Mouse (Mus musculus): ENCODE data around the gene Clip4.
"Not testable (repeated sequence)": the region's sequence is repeated elsewhere in the genome, so short reads cannot be mapped to it uniquely, and the experiment has no call there.

The Clip4 gene

GRCm38 (mm10) chr17:71768173-71768572 is at the start of gene Clip4:
Gene Clip4, plus strand, starts transcription at chr17:71768473.
- not testable (repeated sequence) for DNase-seq

- peak; percentile 83 to 88 for DNase-seq
These were observed 47.8 kb upstream of the Clip4 start for GRCm38 (mm10) chr17:71720434-71720833.

DNA sequence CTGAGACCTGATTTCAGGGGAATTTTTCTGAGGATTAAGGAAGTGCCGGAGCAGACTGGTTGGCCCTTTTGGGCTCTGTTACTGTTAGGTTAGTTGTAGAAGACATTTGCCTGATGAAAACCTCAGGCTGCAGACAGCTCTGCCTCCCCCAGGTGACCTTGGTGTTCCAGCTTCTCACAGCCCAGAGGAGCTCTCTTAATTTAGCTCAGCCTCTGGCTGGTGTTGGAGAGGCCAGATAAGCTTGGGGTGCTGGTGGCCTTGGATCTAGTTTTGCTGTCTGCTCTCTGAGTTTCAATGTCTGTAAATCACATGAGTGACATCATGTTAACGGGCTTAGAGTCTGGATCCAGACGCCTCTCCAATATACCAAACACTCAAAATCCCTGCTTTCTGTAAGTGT is 47.3 kb upstream of the Clip4 start:
- no peak for DNase-seq

DNA sequence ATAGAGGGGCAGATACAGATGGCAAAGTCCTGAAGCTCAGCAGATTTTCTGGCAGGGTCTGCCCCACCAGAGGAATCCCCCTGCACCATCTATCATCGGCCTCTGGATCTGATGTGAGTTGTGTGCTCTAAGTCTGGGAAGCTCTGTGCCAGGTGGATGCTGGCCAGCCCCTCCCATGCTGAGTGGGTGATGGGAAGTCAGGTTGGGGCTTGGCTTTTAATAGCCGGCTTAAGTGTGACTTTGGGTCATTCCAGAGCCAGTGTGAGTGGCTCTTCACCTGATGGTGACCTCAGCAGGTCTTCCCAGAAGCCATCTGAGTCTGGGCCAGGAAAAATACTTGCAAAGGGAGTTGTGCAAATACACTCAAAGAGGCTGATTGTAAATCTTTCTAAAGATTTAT is 37.6 kb upstream of the Clip4 start:
- peak; percentile 71 to 88 for DNase-seq

- DNase-seq: no peak
These were observed 31.8 kb upstream of the Clip4 start for GRCm38 (mm10) chr17:71736442-71736841.

DNA sequence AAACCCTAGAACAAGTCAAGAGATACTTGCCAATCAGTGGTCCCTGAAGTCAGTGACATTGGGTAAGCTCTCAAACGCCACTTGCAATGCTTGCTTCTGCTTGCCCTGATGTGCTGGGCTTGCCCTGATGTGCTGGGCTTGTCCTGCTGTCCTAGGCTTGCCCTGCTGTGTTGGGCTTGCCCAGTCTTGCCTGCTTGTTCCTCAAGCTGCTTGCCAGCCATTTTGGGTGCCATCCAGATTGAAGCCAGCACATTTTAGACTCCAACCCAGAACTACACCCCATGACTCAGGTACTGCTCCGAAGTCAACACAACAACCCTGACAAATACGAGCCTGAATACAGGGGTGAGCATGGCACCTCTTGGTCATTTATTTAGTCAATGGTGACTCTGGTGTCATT is 26.1 kb upstream of the Clip4 start:
- DNase-seq: no peak

GRCm38 (mm10) chr17:71742935-71743334 is 25.3 kb upstream of the Clip4 start:
- DNase-seq: no peak

DNA sequence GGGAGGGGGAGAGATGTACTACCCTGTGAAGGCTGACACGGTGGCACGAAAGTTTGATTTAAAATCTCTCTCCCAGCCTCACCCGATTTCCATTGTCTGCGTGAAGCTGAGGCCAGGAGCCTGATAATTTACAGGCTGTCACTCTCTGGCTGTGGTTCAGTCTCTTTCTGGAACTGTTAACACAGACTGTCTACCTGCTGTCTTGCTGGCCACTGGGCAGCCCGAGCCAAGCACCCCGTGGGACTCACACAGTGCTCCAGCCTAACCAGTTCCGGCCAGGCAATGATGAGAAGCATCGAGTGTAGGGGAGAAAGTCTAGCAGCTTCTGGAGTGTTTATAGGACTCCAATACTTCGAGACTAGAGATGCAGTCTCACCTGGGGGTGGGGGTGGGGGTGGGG is 22.2 kb upstream of the Clip4 start:
- DNase-seq: peak; percentile 82 to 89

DNA sequence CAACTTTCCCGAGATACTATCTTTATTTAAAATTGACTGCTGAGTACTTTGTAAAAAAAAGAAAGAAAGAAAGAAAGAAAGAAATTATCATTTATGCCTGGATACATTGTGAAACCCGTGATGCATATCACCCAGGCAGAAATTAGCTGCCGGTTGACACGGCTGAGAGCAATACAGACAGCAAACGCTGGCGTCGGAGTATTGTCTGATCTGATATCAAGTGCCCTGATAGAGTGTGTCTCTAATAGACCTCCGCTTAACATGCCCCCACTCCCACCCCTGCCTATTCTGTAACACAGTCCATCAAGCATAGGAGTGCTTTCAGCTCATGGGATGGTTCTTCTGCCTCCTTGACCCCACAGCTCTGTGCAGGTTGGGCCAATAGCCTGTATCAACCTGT is 20.7 kb upstream of the Clip4 start:
- no peak for DNase-seq

DNA sequence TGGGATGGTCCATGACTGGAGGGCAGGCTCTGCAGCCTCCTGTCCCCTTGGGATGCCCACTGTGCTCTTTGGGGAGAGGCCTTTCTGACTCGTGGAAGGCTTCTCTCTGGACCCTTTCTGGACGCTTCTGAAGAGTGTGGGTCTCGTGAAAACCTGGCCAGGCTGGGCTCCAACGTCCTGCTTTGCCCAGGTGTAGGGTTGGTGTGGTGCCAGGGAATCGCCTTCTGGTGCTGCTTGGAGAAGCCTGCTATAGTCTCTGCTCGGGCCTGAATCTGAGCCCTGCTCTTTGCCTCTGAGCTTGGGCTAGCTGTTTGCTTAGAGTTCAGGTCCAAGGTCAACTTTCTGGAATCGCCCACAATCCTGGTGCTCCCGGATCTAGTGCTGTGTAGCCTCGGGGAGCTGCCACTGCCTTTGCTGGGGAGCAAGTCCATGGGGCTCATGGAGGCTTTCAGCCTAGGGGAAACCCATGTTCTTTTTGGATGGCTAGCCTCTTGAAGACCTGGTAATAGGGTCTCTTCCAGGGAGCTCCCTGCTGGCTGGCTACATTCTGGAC is 18.6 kb upstream of the Clip4 start:
- peak; percentile 87 to 89 for DNase-seq

DNA sequence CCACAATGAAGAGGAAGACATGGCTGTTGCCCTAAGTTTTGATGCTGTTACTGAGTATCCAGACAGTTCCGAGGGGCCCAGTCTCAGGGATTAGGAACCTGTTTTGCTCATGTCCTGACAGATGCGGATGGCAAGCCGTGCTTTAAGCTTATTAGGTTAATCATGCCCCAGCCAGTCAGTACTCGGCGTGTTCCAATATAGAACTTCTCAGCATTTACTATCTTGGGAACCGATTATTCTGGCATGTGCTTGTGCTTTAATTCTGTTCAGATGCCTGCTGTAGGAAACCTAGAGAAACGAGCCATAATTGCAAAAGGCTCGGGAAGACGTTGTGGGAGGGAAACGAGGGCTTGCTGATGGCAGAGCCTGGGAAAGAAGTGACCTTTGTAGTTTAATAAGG is 15.4 kb upstream of the Clip4 start, which contains the start of gene Pcare:
TSS of gene Pcare (minus strand) at position 64 of the 400 bp plus-strand sequence.
- no peak for DNase-seq

DNA sequence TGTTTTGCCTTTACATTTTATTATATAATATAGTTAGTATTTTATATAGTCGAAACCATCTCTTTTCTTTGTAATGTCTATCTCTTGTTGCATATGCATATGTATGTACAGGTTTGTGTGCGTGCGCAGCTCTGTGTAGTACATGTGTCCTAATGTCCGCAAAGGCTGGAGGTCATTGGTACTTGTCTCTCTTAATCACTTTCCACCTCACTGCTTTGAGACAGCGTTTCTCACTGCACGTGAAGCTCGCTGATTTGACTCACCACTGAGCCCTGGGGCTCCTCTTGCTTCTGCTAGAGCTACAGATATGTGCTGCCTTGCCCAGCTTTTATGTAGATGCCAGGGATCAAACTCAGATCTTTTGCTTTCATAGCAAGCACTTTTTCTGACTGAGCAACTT is 7.7 kb upstream of the Clip4 start:
- DNase-seq: no peak

DNA sequence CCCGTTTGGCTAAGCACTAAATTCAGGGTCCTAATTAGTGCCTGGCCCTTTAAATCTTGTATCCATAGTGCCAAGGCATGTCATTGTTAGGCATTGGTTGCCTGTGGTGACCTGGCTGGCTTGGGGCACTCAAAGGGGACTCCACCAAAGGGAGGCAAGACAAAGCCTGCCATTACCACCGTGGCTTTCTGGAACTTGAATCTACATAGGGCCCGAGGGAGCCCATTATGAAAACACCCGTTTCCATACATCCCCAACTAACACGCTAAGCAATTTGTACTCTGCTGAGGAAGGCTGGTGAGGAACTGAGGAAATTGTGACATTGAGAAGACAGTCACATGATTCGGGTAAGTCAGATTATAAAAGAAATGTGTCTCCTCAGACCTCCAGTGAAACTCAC is 1.3 kb downstream of the Clip4 start:
- DNase-seq: peak in 1 of 2 experiments; percentile 16

GRCm38 (mm10) chr17:71770696-71771095 is 2.4 kb downstream of the Clip4 start:
- no peak for DNase-seq

DNA sequence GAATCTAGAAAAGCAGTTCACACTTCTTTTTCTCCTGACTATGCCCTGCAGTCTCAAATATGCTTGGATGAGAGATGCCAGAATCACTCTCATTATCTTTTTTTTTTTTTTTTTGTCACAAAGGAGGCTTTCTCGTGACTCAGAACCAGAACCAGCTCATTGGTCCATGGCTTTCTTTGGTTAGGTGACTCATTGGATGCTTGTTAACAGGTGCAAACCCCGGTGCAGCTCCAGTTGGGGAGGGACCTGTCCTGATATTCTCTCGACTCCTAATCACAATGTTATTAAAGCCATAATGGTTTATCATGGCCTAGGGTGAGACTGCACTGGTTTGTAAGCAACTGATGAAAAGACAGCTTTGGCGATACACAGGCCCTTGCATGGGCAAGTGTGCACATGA is 5.9 kb downstream of the Clip4 start:
- no peak for DNase-seq

DNA sequence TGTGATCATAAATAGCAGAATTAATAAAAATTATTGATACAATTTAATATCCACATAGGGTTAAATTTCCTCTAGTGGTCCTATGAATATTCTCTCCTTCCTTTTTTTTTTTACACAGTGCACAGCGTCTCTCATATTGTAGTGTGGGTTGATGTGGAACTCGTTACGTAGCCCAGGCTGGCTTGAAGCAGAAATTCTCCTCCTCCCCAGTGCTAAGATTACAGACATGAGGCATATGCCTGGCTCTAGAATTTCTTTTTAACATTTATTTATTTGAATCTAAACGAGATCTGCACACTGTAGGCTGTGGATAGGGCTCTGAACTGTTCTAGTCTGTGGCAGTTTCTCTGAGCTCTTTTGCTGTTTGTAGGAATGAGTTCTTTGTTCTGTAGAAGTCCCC is 7.0 kb downstream of the Clip4 start:
- no peak for DNase-seq

DNA sequence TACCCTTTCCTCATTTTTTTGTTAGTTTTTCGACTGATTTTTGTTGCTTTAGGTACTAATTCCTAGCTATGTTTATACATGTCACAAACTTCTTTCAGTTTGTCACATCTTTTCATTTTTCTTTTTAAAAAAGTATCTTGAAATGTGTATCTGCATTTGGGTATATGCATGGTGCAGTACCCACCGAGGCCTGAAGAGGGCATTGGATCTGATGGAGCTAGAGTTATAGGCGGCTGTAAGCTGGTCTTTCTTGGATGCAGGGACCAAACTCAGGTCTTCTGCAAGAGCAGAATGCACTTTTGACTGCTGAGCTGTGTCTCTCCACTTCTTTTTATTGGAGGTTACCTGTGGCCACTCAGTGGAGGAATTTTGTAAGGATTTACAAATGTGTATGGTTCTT is 10.4 kb downstream of the Clip4 start:
- peak in 1 of 2 experiments; percentile 17 for DNase-seq

GRCm38 (mm10) chr17:71780490-71780889 is 12.2 kb downstream of the Clip4 start:
- DNase-seq: no peak

DNA sequence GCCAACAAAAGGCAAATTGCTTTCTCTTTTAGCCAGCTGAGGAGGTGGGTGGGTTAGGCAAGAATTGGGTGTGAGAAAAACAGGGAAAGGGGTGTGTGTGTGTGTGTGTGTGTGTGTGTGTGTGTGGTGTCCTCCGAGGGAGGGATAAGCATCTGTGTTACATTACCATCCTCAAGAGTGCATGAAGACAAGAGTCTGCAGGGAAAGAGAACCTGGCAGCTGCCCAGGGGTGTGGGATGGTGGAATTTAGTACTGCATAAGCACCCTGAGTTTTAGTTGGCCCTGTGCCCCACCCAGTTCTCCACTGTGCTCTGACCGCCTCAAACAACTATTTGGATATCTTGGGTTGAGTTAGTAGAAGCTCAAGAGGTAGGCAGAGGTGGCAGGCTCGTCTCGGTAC is 12.7 kb downstream of the Clip4 start:
- peak; percentile 40 to 42 for DNase-seq

DNA sequence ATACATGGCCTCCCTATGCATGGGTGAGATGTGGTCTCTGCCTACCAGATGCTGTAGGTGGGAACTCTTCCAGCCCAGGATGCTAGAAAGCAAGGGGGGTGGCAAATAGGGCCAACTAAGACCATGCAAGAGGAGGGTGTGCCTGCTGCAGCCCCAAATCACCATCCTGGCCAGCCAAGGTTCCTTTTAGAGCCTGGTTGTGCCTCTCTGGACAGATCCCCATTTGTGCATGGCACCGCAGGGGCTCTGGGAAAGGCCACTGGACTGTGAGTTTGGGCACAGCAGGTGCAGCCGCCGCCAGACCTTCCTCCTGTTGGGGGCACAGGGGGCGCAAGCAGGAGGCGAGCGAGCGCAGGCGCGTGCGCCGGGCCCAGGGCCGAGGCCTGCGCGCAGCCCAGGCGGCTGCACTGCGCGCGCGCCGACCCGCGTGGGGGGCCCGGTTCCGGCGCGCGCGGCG is 14.0 kb downstream of the Clip4 start:
- peak; percentile 65 to 79 for DNase-seq

DNA sequence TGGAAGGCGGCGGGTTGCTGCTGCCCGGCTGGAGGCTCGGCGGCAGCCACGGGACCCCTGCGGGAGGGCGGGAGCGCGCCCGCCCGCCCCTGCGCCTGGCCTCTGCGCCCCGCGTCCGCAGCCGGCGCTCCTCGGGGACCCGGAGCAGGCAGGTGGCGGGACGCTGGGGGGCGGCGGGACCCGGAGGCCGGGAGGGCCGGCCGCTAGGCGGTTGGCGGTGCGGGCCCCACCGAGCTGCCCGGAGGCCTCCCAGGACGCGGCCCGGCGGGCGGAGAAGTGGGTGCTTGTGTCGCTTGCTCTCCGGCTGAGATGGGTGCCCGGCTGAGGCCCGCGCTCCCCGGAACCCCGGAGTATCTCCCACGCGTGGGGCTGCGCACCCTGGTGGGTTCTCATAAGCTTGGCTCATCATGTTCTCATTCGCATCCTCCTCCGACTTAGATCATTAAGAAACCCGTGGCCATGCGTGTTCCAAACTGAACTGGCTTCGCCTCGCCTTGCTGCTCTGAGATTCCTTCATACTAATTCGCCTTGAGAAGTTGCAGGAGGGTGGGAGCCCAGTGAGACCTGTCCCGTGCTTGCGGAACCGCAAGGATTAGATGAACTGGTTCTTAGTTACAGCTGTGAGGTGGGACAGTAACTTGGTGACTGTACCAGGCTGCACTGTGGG is 14.6 kb downstream of the Clip4 start:
- peak; percentile 46 to 54 for DNase-seq

GRCm38 (mm10) chr17:71783366-71783735 is 15.1 kb downstream of the Clip4 start:
- DNase-seq: peak; percentile 34 to 44

DNA sequence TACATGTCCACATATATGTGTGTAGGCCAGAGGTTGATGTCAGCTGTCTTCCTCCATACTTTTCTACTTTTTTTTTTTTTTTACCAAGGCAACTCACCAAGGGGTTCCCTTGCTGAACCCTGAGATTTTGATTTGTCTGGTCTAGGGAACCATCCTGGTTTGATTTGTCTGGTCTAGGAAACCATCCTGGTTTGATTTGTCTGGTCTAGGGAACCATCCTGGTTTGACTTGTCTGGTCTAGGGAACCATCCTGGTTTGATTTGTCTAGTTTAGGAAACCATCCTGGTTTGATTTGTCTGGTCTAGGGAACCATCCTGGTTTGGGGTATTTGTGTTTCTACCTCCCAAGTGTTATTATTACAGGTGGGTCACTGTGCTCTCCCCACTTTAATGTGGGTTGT is 18.2 kb downstream of the Clip4 start:
- no peak for DNase-seq

DNA sequence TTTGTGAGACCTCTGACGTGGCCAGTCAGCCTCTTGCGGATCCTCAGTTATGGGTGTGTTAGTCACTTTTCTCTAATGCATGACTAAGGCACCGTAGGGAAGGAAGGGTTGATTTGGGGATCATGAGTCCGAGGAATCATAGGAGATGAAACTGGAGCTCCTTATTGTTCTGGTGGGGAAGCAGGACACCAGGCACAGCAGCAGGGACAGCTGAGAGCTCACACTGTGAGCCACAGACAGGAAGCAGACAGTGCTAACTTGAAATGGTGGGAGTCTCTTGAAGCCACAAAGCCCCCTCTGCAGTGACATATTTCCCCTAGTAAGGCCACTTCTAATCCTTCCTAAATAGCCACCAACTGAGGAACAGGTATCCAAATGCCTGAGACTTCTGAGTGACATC is 22.8 kb downstream of the Clip4 start:
- no peak for DNase-seq

- no peak for DNase-seq
These were observed 23.3 kb downstream of the Clip4 start for GRCm38 (mm10) chr17:71791622-71792021.
